Mouse (Mus musculus) C2C12 (cell line): Measurements from ENCODE around the gene Cog1. TPM values are rescaled to one million over a fixed set of nuclear protein-coding genes. Genes with fewer than 3 reads are reported as not detected.
"Not testable (repeated sequence)": the region's sequence is repeated elsewhere in the genome, so short reads cannot be mapped to it uniquely, and the experiment has no call there.

Experiments used
- H3K27me3 ChIP-seq: one replicate; pipeline ENCODE4 v1.6.1; 2011; ENCODE audit not compliant: control insufficient read depth, insufficient read depth, insufficient read length
- H3K36me3 ChIP-seq: one replicate; pipeline ENCODE4 v1.6.1; 2011; ENCODE audit not compliant: control insufficient read depth, insufficient read depth
- H3K4me3 ChIP-seq: one replicate; pipeline ENCODE4 v1.5.1; 2011; ENCODE audit warnings: mild to moderate bottlenecking, control low read depth; ENCODE audit not compliant: poor library complexity, insufficient read depth, severe bottlenecking
- H3K79me2 ChIP-seq: one replicate; pipeline ENCODE4 v1.6.1; 2011; ENCODE audit not compliant: control insufficient read depth, insufficient read depth
- H3K79me3 ChIP-seq: one replicate; pipeline ENCODE4 v1.6.1; 2011; ENCODE audit warnings: low read depth, control low read depth
- H3ac ChIP-seq: one replicate; pipeline ENCODE3; 2011; ENCODE audit warnings: low read depth; ENCODE audit not compliant: control insufficient read depth, insufficient read length
- CEBPB ChIP-seq: IDR thresholded peaks from one replicate; pipeline ENCODE4 v1.6.1; 2011; ENCODE audit warnings: low read depth, mild to moderate bottlenecking, control low read depth, moderate library complexity
- CTCF ChIP-seq: IDR thresholded peaks from one replicate; pipeline ENCODE4 v1.5.1; 2011; ENCODE audit not compliant: control insufficient read depth, insufficient read depth, insufficient read length
- FOSL1 ChIP-seq: IDR thresholded peaks from one replicate; pipeline ENCODE4 v1.8.0; 2011; ENCODE audit warnings: mild to moderate bottlenecking, low read length; ENCODE audit not compliant: poor library complexity, insufficient read depth, severe bottlenecking
- MAX ChIP-seq: IDR thresholded peaks from one replicate; pipeline ENCODE4 v1.6.1; 2011; ENCODE audit warnings: mild to moderate bottlenecking, control low read depth
- MYOD1 ChIP-seq: IDR thresholded peaks from one replicate; pipeline ENCODE4 v1.6.1; 2011; ENCODE audit warnings: low read depth; ENCODE audit not compliant: control insufficient read depth, insufficient read length
- MYOG ChIP-seq: IDR thresholded peaks from one replicate; pipeline ENCODE4 v1.6.1; 2011; ENCODE audit not compliant: control insufficient read depth, insufficient read length; ENCODE audit errors: extremely low read depth
- USF1 ChIP-seq: IDR thresholded peaks from one replicate; pipeline ENCODE4 v1.6.1; 2011; ENCODE audit warnings: low read depth, mild to moderate bottlenecking, control low read depth, moderate library complexity
- polyA plus RNA-seq: library from polyadenylated mRNA; unstranded; fragments of >200 nt; fragmentation: generic; extraction: Trizol; gene quantifications from one replicate; pipeline ENCODE4 v1.2.1, GENCODE M21; 2012; ENCODE audit warnings: missing spikeins

Gene Cog1
- polyA plus RNA-seq, 1 experiment: 21.2 TPM

DNA sequence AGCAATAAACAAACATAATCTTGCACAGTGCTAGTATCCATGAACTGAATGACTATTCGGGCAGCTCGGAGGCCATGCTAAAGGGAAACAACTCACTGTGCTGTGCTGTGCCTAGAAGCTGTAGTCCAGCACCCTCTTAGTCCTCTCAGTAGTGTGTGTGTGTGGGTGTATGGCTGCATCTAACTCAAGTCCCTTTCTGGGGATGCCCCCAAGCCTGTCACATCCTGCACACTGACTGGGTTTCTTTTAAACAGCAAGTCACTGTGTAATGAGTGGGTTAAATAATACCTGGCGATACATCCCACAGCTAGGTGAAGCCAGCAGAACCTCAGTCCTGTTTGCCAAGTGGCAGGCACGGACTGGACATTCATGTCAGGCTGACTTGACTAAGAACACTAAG lies 9.8 kb downstream of the Cog1 start:
- peaks cover 66% of the 10 kb centered on the region for H3K36me3 ChIP-seq

DNA sequence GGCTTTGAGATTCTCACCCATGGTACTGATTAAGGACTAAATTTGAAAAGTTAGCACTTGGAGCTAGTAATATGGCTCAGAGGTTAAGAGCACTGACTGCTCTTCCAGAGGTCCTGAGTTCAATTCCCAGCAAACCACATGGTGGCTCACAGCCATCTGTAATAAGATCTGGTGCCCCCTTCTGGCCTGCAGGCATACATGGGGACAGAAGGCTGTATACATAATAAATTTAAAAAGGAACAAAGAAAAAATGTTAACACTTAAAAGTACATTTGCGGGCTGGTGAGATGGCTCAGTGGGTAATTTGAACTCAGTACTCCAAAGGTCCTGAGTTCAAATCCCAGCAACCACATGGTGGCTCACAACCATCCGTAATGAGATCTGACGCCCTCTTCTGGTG lies 11.2 kb downstream of the Cog1 start:
- H3K36me3 ChIP-seq: peaks cover 65% of the 10 kb centered on the region
- H3K79me2 ChIP-seq: peaks cover 19% of the 10 kb centered on the region

More for the DNA sequence above, 9.8 kb downstream of the Cog1 start:
- H3K79me2 ChIP-seq: peaks cover 4% of the 10 kb centered on the region
- H3K4me3 ChIP-seq: no peak overlapping the region
- peaks cover 2% of the 10 kb centered on the region for H3K79me3 ChIP-seq
- TF ChIP-seq MYOG (no peak), USF1 (no peak), FOSL1 (no peak), MAX (no peak), MYOD1 (no peak), CTCF (no peak), CEBPB (no peak)
- H3K27me3 ChIP-seq: no peaks in the 10 kb centered on the region
- H3ac ChIP-seq: no peak overlapping the region

GRCm38 (mm10) chr11:113660940-113661339 lies 12.0 kb downstream of the Cog1 start:
- no peak overlapping the region for H3K4me3 ChIP-seq
- TF ChIP-seq MAX (no peak), FOSL1 (no peak), MYOD1 (no peak), MYOG (no peak), CTCF (no peak), CEBPB (no peak), USF1 (no peak)
- no peak overlapping the region for H3ac ChIP-seq
- peaks cover 22% of the 10 kb centered on the region for H3K79me2 ChIP-seq
- H3K27me3 ChIP-seq: no peaks in the 10 kb centered on the region
- H3K36me3 ChIP-seq: peaks cover 65% of the 10 kb centered on the region
- peaks cover 12% of the 10 kb centered on the region for H3K79me3 ChIP-seq

More for the DNA sequence above, 11.2 kb downstream of the Cog1 start:
- peaks cover 12% of the 10 kb centered on the region for H3K79me3 ChIP-seq
- H3ac ChIP-seq, H3K27me3 ChIP-seq, H3K4me3 ChIP-seq: not testable (repeated sequence)

GRCm38 (mm10) chr11:113661835-113662351 lies 12.9 kb downstream of the Cog1 start:
- H3ac ChIP-seq: no peak overlapping the region
- H3K36me3 ChIP-seq: peaks cover 57% of the 10 kb centered on the region
- H3K79me3 ChIP-seq: peaks cover 17% of the 10 kb centered on the region
- peaks cover 32% of the 10 kb centered on the region for H3K79me2 ChIP-seq
- H3K27me3 ChIP-seq: no peaks in the 10 kb centered on the region
- H3K4me3 ChIP-seq: no peak overlapping the region
- TF ChIP-seq MYOG: no peak
- no peak for TF ChIP-seq FOSL1
- no peak for TF ChIP-seq CEBPB

DNA sequence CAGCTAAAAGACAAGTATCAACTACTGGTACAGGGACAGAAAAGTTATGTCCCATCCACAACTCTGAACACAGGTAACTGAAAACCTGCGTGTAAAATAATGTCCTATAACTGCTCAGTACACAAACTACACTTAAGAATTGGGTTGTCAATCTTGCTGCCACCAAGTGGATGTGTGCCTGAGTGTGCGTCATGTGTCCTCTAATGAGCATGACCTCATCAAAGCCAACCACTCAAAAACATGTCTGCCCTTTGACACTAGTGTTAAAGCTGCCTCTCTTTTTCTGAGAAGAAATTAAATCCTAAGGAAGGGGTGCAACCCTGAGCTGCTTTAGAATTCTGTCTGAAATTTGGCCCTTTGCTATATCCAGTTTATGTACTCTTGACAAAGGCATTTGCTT lies 15.3 kb downstream of the Cog1 start:
- peaks cover 32% of the 10 kb centered on the region for H3K79me3 ChIP-seq
- H3K27me3 ChIP-seq: no peaks in the 10 kb centered on the region
- no peak overlapping the region for H3K4me3 ChIP-seq
- H3K36me3 ChIP-seq: peaks cover 49% of the 10 kb centered on the region
- no peak overlapping the region for H3ac ChIP-seq
- peaks cover 56% of the 10 kb centered on the region for H3K79me2 ChIP-seq
- TF ChIP-seq MYOG: no peak
- TF ChIP-seq MYOD1: no peak
- no peak for TF ChIP-seq CEBPB
- no peak for TF ChIP-seq CTCF
- TF ChIP-seq MAX: no peak
- TF ChIP-seq USF1: no peak
- TF ChIP-seq FOSL1: no peak

DNA sequence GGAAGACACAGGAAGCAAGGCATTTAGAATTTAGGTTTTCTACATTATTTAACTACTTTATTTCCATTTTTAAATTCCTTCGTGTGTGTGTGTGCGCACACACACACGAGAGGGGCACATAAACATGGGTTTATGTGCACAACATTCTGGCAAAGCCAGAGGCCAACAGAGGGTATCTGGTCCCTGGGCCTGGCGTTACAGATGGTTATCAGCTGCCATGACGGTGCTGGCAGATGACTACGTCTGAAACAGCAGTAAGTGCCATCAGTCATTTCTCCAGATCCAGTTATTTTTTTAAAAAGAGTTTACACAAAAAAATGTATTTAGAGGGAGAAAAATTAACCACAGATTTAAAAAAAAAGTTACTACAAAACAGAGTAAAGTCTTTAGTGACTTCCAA lies 17.2 kb downstream of the Cog1 start:
- Histone ChIP-seq H3K4me3 (no peak overlapping the region), H3K36me3 (peaks cover 61% of the 10 kb centered on the region), H3K79me3 (peaks cover 46% of the 10 kb centered on the region), H3K79me2 (peaks cover 75% of the 10 kb centered on the region), H3K27me3 (no peaks in the 10 kb centered on the region), H3ac (no peak overlapping the region)
- no peak for TF ChIP-seq MYOD1
- no peak for TF ChIP-seq MYOG
- no peak for TF ChIP-seq CTCF
- TF ChIP-seq FOSL1: no peak
- TF ChIP-seq USF1: no peak
- no peak for TF ChIP-seq MAX
- TF ChIP-seq CEBPB: no peak
